Mouse (Mus musculus) adrenal gland, postnatal 10 days (tissue): ENCODE data around the gene Ccr4. TPM values are rescaled to one million over a fixed set of nuclear protein-coding genes. Genes with fewer than 3 reads are reported as not detected.

Experiments used
- DNase-seq: peaks from one replicate; pipeline ENCODE4 v3.0.0; 2021; ENCODE audit warnings: mixed read lengths
- long read RNA-seq, 2 experiments: library from polyadenylated mRNA; stranded (forward); transcript quantifications; one replicate each; pipeline ENCODE4 v2.0.0; 2021
- total RNA-seq, 2 experiments: library from RNA; stranded (reverse); gene quantifications; 2 replicates each; pipeline ENCODE4 v1.2.3; 2021

Gene Ccr4
- under 1 TPM in 1 of 2 experiments, not detected in 1; 0.09 TPM for total RNA-seq
- long read RNA-seq, experiment 1 = 0 reads
- long read RNA-seq, experiment 2 = 0 reads

- DNase-seq = no peak
These were observed at the start of gene Ccr4 for GRCm38 (mm10) chr9:114504816-114505215. Ccr4 (minus strand) TSS chr9:114504916.

GRCm38 (mm10) chr9:114553828-114554227 lies 49.1 kb upstream of the Ccr4 start:
- DNase-seq = no peak

- no peak for DNase-seq
These were observed 45.3 kb upstream of the Ccr4 start for GRCm38 (mm10) chr9:114550033-114550432.

- DNase-seq = no peak
These were observed 44.4 kb upstream of the Ccr4 start for GRCm38 (mm10) chr9:114549117-114549516.

GRCm38 (mm10) chr9:114548496-114548895 lies 43.8 kb upstream of the Ccr4 start:
- DNase-seq = no peak

- no peak for DNase-seq
These were observed 42.9 kb upstream of the Ccr4 start for GRCm38 (mm10) chr9:114547643-114548077.

- no peak for DNase-seq
These were observed 42.0 kb upstream of the Ccr4 start for GRCm38 (mm10) chr9:114546765-114547164.

GRCm38 (mm10) chr9:114544754-114545393 lies 40.2 kb upstream of the Ccr4 start:
- peak; percentile 50 for DNase-seq

- no peak for DNase-seq
These were observed 39.4 kb upstream of the Ccr4 start for GRCm38 (mm10) chr9:114543882-114544753.

- DNase-seq = no peak
These were observed 36.6 kb upstream of the Ccr4 start for GRCm38 (mm10) chr9:114541279-114541741.

GRCm38 (mm10) chr9:114538996-114539563 lies 34.4 kb upstream of the Ccr4 start:
- DNase-seq = no peak

GRCm38 (mm10) chr9:114536628-114537027 lies 31.9 kb upstream of the Ccr4 start:
- no peak for DNase-seq

GRCm38 (mm10) chr9:114534747-114535517 lies 30.2 kb upstream of the Ccr4 start:
- DNase-seq = no peak

- DNase-seq = no peak
These were observed 29.1 kb upstream of the Ccr4 start for GRCm38 (mm10) chr9:114533848-114534247.

- no peak for DNase-seq
These were observed 26.6 kb upstream of the Ccr4 start for GRCm38 (mm10) chr9:114531276-114531675.

- peak; percentile 56 for DNase-seq
These were observed 23.9 kb upstream of the Ccr4 start for GRCm38 (mm10) chr9:114528680-114529048.

GRCm38 (mm10) chr9:114527992-114528679 lies 23.4 kb upstream of the Ccr4 start:
- peak; percentile 16 for DNase-seq

- peak; percentile 66 for DNase-seq
These were observed 22.4 kb upstream of the Ccr4 start for GRCm38 (mm10) chr9:114527085-114527484.

- DNase-seq = no peak
These were observed 21.9 kb upstream of the Ccr4 start for GRCm38 (mm10) chr9:114526581-114526980.

- DNase-seq = no peak
These were observed 21.2 kb upstream of the Ccr4 start for GRCm38 (mm10) chr9:114525891-114526290.

- no peak for DNase-seq
These were observed 20.4 kb upstream of the Ccr4 start for GRCm38 (mm10) chr9:114525073-114525633.
